Mouse (Mus musculus): Measurements from ENCODE around the gene Ccl28. TPM values are rescaled to one million over a fixed set of nuclear protein-coding genes. Genes with fewer than 3 reads are reported as not detected.
"Not testable (repeated sequence)": the region's sequence is repeated elsewhere in the genome, so short reads cannot be mapped to it uniquely, and the experiment has no call there.

The Ccl28 gene
- polyA plus RNA-seq, 1 experiment, result 0.07 TPM

DNA sequence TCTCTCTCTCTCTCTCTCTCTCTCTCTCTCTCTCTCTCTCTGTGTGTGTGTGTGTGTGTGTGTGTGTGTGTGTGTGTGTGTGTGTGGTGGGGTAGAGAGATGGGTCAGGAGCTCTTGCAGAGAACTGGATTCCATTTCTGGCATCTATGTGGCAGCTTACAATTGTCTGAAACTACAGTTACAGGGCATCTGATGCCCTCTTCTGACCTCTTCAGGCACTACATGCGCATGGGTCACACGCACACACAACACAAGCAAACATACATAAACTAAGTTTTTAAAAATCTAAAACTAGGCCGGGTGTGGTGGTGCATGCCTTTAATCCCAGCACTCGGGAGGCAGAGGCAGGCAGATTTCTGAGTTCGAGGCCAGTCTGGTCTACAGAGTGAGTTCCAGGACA, 2.3 kb downstream of the Ccl28 start:
- 67% methylated on average over 5 of the region's 5 CpGs for whole genome bisulfite sequencing
- peak; percentile 66 for TF ChIP-seq CTCF (IDR thresholded peaks at IDR 0.05; ENCODE audit: insufficient read depth, low read length)
- H3K4me3 ChIP-seq (replicated peaks; ENCODE audit: extremely low read depth, low read depth, low read length); DNase-seq; H3K4me1 ChIP-seq (ENCODE audit: control insufficient read depth, insufficient read depth, low read length): not testable (repeated sequence)

DNA sequence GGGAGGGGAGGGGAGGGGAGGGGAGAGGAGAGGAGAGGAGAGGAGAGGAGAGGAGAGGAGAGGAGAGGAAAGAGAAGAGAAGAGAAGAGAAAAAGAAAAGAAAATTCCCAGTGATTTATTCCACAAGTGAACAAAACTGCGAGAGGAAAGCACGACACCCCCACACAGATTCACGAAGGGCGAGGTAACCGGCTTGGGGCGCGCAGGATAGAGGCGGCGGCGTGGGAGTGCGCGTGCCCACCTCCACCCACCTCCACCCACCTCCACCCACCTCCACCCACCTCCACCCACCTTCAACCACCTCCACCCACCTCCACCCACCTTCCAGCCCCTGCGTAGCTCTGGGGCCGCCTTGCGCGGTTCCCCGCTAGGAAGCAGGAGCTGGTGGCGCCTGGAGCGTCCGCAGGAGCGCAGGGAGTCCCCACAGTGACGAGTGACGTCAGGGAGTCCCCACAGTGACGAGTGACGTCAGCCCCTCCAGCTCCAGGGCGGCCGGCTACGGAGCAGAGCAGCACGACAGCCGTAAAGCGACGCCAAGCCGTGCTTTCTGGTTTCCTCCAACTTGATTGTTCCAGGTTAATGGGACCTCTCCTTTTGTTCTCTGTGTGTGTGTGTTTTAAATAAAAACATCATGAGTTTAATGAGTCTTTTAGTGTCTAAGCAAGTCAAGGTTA, 8.0 kb downstream of the Ccl28 start:
- no peak for TF ChIP-seq CTCF (IDR thresholded peaks at IDR 0.05; ENCODE audit: insufficient read depth, low read length)
- no peak for TF ChIP-seq POLR2A (IDR thresholded peaks at IDR 0.05; ENCODE audit: borderline replicate concordance, extremely low read depth, low read depth, low read length)
- DNase-seq, result peak; percentile 72
- peak overlapping the region; percentile 93 for H3K4me3 ChIP-seq (replicated peaks; ENCODE audit: extremely low read depth, low read depth, low read length)
- H3K4me1 ChIP-seq (ENCODE audit: control insufficient read depth, insufficient read depth, low read length), result no peaks in the 10 kb centered on the region
- 2% methylated on average over 32 of the region's 33 CpGs for WGBS

DNA sequence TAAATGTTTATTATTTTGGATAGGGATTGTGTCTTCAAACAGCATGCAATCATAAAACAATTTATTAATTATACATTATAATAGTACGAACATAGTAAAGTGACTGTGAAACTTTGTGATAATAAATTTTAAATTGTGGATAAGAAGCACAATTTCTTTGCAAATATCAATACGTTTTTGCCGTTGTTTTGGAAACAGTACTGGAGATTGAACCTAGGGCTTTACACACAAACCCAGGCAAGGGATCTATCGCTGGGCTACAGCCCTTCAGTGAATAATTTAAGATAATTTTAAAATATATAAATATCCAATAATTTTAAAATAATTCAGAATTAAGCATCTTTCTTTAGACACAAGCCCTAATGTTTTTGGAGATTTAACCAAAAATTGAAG, 8.5 kb downstream of the Ccl28 start:
- no peak for TF ChIP-seq CTCF (IDR thresholded peaks at IDR 0.05; ENCODE audit: insufficient read depth, low read length)
- TF ChIP-seq POLR2A (IDR thresholded peaks at IDR 0.05; ENCODE audit: borderline replicate concordance, extremely low read depth, low read depth, low read length), result no peak
- H3K4me1 ChIP-seq (ENCODE audit: control insufficient read depth, insufficient read depth, low read length), result no peaks in the 10 kb centered on the region
- 83% methylated on average over 4 of the region's 4 CpGs for WGBS
- no peak for DNase-seq
- peak overlapping the region; percentile 93 for H3K4me3 ChIP-seq (replicated peaks; ENCODE audit: extremely low read depth, low read depth, low read length)

DNA sequence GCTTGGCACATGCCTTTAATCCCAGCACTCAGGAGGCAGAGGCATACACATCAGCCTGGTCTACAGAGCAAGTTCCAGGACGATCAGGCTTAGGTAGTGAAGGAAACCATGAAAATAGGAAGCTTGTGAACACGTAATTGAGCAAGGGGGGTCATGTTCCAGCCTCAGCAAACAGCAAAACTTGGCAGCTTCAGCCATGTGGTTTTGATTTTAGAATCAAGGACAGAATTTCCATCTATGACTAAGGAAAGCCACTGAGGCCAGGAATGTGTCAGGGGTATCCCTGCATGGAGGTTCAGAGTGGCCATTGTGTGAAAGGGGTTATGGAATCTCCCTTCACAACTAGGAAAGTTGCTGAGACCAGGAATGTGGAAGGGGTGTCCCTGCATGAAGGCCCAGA, 11.9 kb downstream of the Ccl28 start:
- WGBS, result 49% methylated on average over 2 of the region's 2 CpGs
- no peaks in the 10 kb centered on the region for H3K4me1 ChIP-seq (ENCODE audit: control insufficient read depth, insufficient read depth, low read length)

DNA sequence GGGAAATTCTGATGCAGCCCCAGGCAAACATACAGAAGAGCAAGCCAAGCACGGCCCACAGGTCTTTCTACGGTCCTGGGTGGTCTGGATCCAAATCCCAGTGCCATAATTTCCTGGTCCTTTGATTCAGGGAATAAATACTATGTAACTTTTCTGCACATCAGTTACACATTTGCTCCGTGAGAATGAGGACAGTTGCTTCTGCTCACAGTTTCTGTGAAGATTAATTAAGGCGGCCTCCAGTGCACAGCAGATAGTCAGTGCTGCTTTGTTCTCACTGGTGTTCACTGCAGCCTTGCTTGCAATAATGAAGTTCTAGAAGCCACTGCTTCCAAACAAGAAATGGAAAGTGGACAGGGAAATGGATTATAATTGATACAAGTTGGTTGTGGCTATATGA, 14.2 kb downstream of the Ccl28 start:
- no peak for DNase-seq
- Histone ChIP-seq H3K4me1 (ENCODE audit: control insufficient read depth, insufficient read depth, low read length) (no peaks in the 10 kb centered on the region), H3K4me3 (replicated peaks; ENCODE audit: extremely low read depth, low read depth, low read length) (no peak overlapping the region)
- 78% methylated on average over 4 of the region's 4 CpGs for WGBS
- no peak for TF ChIP-seq POLR2A (IDR thresholded peaks at IDR 0.05; ENCODE audit: borderline replicate concordance, extremely low read depth, low read depth, low read length)
- TF ChIP-seq CTCF (IDR thresholded peaks at IDR 0.05; ENCODE audit: insufficient read depth, low read length), result no peak

More for the DNA sequence above, 11.9 kb downstream of the Ccl28 start:
- TF ChIP-seq CTCF (IDR thresholded peaks at IDR 0.05; ENCODE audit: insufficient read depth, low read length) (no peak), POLR2A (IDR thresholded peaks at IDR 0.05; ENCODE audit: borderline replicate concordance, extremely low read depth, low read depth, low read length) (no peak)
- DNase-seq, result no peak
- H3K4me3 ChIP-seq (replicated peaks; ENCODE audit: extremely low read depth, low read depth, low read length), result no peak overlapping the region

DNA sequence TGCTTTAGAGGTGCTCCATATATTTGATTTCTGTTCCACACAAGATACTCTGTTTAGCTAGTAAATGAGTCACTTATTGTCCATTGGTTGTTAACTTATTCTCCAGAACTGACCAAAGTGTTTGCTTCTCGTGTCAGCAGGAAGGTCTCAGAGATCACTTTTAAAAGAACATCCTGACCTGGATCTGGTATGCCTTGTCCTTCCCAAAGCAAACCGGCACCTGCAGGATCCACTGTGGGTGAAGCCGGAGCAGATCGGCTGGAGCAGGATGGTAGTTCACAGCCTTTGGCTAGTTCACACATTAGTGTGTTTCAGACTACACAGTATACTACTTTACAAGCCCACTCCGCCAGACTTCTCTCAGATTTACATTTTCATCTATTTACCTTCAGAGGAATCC, 14.8 kb downstream of the Ccl28 start:
- DNase-seq, result no peak
- no peaks in the 10 kb centered on the region for H3K4me1 ChIP-seq (ENCODE audit: control insufficient read depth, insufficient read depth, low read length)
- H3K4me3 ChIP-seq (replicated peaks; ENCODE audit: extremely low read depth, low read depth, low read length), result no peak overlapping the region
- WGBS, result 84% methylated on average over 5 of the region's 5 CpGs
- TF ChIP-seq POLR2A (IDR thresholded peaks at IDR 0.05; ENCODE audit: borderline replicate concordance, extremely low read depth, low read depth, low read length), result no peak
- no peak for TF ChIP-seq CTCF (IDR thresholded peaks at IDR 0.05; ENCODE audit: insufficient read depth, low read length)

DNA sequence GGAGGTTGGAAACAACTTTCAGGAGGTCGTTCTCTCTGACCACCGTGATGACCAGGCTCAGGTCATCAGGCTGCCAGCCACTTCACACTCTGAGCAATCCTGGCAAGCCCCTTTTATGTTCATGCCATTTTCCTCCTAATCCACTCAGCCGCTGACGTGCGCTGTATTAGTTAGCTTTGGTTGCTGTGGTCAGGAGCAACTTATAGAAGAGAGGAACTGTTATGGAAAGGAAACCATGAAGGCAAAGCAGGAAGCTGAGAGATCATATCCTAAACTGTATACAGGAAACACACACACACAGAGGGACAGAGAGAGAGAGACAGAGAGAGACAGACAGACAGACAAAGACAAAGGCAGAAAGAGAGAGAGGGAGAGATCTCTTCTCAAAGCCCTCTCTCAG, 15.7 kb downstream of the Ccl28 start:
- no peak for DNase-seq
- WGBS, result 55% methylated on average over 5 of the region's 5 CpGs
- no peak for TF ChIP-seq CTCF (IDR thresholded peaks at IDR 0.05; ENCODE audit: insufficient read depth, low read length)
- no peak for TF ChIP-seq POLR2A (IDR thresholded peaks at IDR 0.05; ENCODE audit: borderline replicate concordance, extremely low read depth, low read depth, low read length)
- Histone ChIP-seq H3K4me3 (replicated peaks; ENCODE audit: extremely low read depth, low read depth, low read length) (no peak overlapping the region), H3K4me1 (ENCODE audit: control insufficient read depth, insufficient read depth, low read length) (no peaks in the 10 kb centered on the region)

DNA sequence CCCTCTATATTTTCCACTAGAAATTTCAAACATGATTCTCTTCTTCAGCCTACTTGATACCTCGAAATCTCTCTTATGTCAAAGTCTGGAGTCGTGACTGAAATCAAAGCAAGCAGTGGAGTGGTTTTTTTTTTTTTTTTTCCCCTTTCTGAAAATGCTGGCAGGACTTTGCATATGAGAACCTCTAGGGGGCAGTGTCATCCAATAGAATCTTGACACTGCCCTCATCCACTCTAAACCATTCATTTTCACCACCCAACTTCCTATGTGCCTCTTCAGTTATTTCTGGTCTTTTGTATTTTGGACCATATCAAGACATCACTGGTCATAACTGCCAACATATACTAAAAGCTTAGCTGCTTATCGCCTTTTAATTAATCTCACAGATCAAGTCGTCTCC, 16.9 kb downstream of the Ccl28 start:
- Histone ChIP-seq H3K4me3 (replicated peaks; ENCODE audit: extremely low read depth, low read depth, low read length) (no peak overlapping the region), H3K4me1 (ENCODE audit: control insufficient read depth, insufficient read depth, low read length) (no peaks in the 10 kb centered on the region)
- 32% methylated on average over 4 of the region's 4 CpGs for WGBS
- DNase-seq, result no peak
- TF ChIP-seq CTCF (IDR thresholded peaks at IDR 0.05; ENCODE audit: insufficient read depth, low read length) (no peak), POLR2A (IDR thresholded peaks at IDR 0.05; ENCODE audit: borderline replicate concordance, extremely low read depth, low read depth, low read length) (no peak)

DNA sequence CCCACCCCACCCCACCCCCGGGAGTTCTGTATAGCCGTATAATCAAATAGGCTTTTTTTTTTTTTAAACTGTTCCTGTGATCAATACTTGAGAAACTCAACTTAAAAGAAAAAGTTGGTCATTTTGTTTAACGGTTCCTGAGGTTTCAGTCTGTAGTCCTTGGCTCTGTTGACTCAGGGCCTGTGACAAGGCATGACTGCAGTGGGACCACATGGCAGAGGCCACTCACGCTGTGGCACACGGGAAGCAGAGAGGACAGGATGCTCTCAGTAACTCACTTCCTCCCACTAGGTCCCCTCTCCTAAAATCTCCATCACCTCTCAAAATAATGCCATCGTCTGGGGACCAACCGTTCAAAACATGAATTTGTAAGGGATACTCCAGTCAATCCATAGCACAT, 17.5 kb downstream of the Ccl28 start:
- TF ChIP-seq POLR2A (IDR thresholded peaks at IDR 0.05; ENCODE audit: borderline replicate concordance, extremely low read depth, low read depth, low read length) (no peak), CTCF (IDR thresholded peaks at IDR 0.05; ENCODE audit: insufficient read depth, low read length) (no peak)
- 45% methylated on average over 7 of the region's 7 CpGs for WGBS
- DNase-seq, result no peak
- no peak overlapping the region for H3K4me3 ChIP-seq (replicated peaks; ENCODE audit: extremely low read depth, low read depth, low read length)
- no peaks in the 10 kb centered on the region for H3K4me1 ChIP-seq (ENCODE audit: control insufficient read depth, insufficient read depth, low read length)

DNA sequence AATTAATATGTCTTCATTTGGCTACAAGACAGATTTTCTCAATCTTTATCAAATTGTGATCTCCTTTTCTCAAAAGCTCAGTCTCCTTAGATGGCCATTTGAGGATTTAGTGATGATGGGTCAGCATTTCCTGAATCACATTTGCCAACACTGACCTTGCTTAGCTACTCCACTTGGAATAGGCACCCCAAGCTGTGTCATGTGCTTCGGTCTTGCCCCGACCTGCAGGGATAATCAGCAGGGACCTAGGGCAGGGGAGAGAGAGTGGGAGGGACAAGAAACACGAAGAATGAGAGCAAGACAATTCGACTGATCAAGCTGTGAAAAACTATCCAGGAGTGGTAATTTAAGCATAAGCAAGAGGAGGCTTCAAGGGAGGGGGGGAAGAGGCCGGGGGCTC, 21.1 kb downstream of the Ccl28 start:
- no peak for TF ChIP-seq CTCF (IDR thresholded peaks at IDR 0.05; ENCODE audit: insufficient read depth, low read length)
- TF ChIP-seq POLR2A (IDR thresholded peaks at IDR 0.05; ENCODE audit: borderline replicate concordance, extremely low read depth, low read depth, low read length), result no peak
- WGBS, result 67% methylated on average over 5 of the region's 5 CpGs
- no peaks in the 10 kb centered on the region for H3K4me1 ChIP-seq (ENCODE audit: control insufficient read depth, insufficient read depth, low read length)
- DNase-seq, result no peak
- H3K4me3 ChIP-seq (replicated peaks; ENCODE audit: extremely low read depth, low read depth, low read length), result no peak overlapping the region
